Mouse (Mus musculus) spleen, postnatal 14 days (tissue): ENCODE data around the gene Nanos2.

Source experiments
- DNase-seq, 2 experiments: peaks; one replicate each; pipeline ENCODE4 v3.0.0; 2021 to 2022; ENCODE audit warnings: low spot score in 2 of 2

The Nanos2 gene

GRCm38 (mm10) chr7:19017909-19018308 lies 30.7 kb downstream of the Nanos2 start:
- DNase-seq: no peak

- DNase-seq: no peak
Observed at GRCm38 (mm10) chr7:19021048-19021447, 33.8 kb downstream of the Nanos2 start.

- DNase-seq: no peak
Observed at GRCm38 (mm10) chr7:19022189-19022958, 35.2 kb downstream of the Nanos2 start.

- no peak for DNase-seq
Observed at GRCm38 (mm10) chr7:19023357-19023814, 36.2 kb downstream of the Nanos2 start, which contains the start of gene Foxa3. Gene Foxa3 (minus strand): TSS chr7:19023538.

GRCm38 (mm10) chr7:19024096-19024506 lies 36.9 kb downstream of the Nanos2 start, which contains the start of gene Sympk:
Gene Sympk (plus strand): TSS chr7:19024377.
- peak; percentile 90 to 95 for DNase-seq

- peak in 1 of 2 experiments; percentile 26 for DNase-seq
Observed at GRCm38 (mm10) chr7:19024581-19025255, 37.5 kb downstream of the Nanos2 start.

GRCm38 (mm10) chr7:19028067-19028466 lies 40.9 kb downstream of the Nanos2 start:
- no peak for DNase-seq

- peak; percentile 32 to 54 for DNase-seq
Observed at GRCm38 (mm10) chr7:19029084-19029653, 42.0 kb downstream of the Nanos2 start.

- no peak for DNase-seq
Observed at GRCm38 (mm10) chr7:19031641-19032040, 44.4 kb downstream of the Nanos2 start.
